Mouse (Mus musculus): Measurements from ENCODE around the gene Gm15097. TPM values are rescaled to one million over a fixed set of nuclear protein-coding genes. Genes with fewer than 3 reads are reported as not detected.
"Not testable (repeated sequence)": the region's sequence is repeated elsewhere in the genome, so short reads cannot be mapped to it uniquely, and the experiment has no call there.

The Gm15097 gene
- polyA plus RNA-seq (2015; fragmentation: Nextera tagmentation; extraction: Ambion mirVana) = not detected in 2 replicates

DNA sequence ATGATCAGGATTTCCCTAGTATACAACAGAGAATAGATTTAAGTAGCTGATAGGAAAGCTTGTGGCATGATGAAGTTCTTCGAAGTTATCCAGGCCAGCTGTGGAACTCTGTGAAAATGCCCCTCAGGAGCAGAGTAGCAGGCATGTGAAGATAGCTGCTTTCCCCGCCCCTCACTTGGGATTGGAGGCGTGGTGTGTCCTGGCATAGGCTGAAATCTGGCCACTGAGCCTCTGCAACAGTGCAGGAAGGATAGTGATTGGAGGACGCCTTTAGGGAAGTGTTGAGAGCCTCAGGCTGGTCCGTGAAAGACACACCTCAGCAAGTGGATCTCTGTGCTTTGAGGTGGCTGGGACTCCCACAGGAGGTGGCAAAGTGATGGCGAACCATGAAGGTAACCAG lies at the start of gene Gm15097:
TSS of gene Gm15097 (plus strand) at position 301 of the 400 bp plus-strand sequence.
- H3K27me3 ChIP-seq; ATAC-seq (ENCODE audit: low read depth); H3K4me1 ChIP-seq (replicated peaks); H3K4me2 ChIP-seq; H3K9me3 ChIP-seq (replicated peaks); H3K27ac ChIP-seq; H3K4me3 ChIP-seq (replicated peaks); H3K9ac ChIP-seq; H3K36me3 ChIP-seq; DNase-seq: not testable (repeated sequence)
- WGBS (ENCODE audit: insufficient replicate concordance) = no CpG with 5 or more reads among the region's 6 CpGs

DNA sequence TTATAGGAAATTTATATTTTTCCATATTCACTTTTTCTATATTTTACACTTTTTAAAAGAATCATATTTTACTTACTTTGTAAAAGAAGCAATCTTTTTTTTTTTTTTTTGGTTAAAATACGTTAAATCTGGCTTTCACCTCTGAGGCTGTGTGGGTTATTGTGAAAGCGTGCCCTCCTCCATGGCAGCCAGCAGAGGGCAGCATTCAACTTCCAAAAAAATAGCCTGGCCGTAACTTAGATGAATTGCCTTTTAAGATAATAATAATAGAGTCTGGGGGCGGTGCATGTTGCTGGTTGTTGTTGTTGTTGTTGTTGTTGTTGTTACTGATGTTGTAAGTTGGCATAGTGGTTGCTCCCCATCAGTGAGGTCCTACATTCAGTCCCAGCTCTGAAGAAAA lies 21.4 kb upstream of the Gm15097 start:
- H3K36me3 ChIP-seq; H3K4me1 ChIP-seq (replicated peaks); H3K4me2 ChIP-seq; ATAC-seq (ENCODE audit: low read depth); H3K9ac ChIP-seq; H3K4me3 ChIP-seq (replicated peaks); DNase-seq; H3K27ac ChIP-seq; H3K9me3 ChIP-seq (replicated peaks); H3K27me3 ChIP-seq: not testable (repeated sequence)
- WGBS (ENCODE audit: insufficient replicate concordance) = 35% methylated on average over 4 of the region's 4 CpGs

DNA sequence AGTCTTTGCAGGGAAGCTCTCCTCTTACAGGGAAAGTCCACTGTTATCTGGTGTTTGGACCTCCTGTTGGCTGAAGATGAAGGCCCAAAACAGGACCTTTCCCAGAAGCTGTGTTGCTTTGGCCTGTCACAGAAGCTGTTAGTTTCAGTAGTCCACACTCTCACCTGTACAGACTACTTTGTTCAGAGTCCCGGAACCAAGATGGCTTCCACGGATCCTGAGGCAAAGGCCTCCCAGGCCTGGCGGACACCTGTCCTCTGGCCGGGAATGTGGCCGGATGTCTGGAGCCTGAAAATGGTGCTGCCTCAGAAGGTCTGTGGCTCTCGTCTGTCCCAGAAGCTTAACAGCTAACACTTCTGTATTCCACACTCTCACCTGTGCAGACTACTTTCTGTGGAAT lies 26.9 kb downstream of the Gm15097 start:
- H3K4me2 ChIP-seq; ATAC-seq (ENCODE audit: low read depth); H3K27ac ChIP-seq; H3K4me1 ChIP-seq (replicated peaks); H3K9me3 ChIP-seq (replicated peaks); H3K27me3 ChIP-seq; H3K36me3 ChIP-seq; H3K9ac ChIP-seq; H3K4me3 ChIP-seq (replicated peaks); DNase-seq: not testable (repeated sequence)
- WGBS (ENCODE audit: insufficient replicate concordance) = 82% methylated on average over 6 of the region's 6 CpGs

Other genes with a start within 250 kb of the Gm15097 start
- not detected in 2 replicates for gene Gm10439, start 189.9 kb upstream of the Gm15097 start, polyA plus RNA-seq (2015; fragmentation: Nextera tagmentation; extraction: Ambion mirVana)
- not detected in 2 replicates for gene Gm15091, start 157.2 kb downstream of the Gm15097 start, polyA plus RNA-seq (2015; fragmentation: Nextera tagmentation; extraction: Ambion mirVana)

Data from liver, embryonic 13.5 days (tissue).